Mouse (Mus musculus) monocyte, adult 2 months (primary cell): ENCODE results near the gene Tert.

Experiments
- DNase-seq, 2 experiments: peaks; one replicate each; pipeline ENCODE4 v3.0.0; 2022; ENCODE audit warnings: low spot score in 2 of 2, low read depth in 1 of 2

Gene Tert

DNA sequence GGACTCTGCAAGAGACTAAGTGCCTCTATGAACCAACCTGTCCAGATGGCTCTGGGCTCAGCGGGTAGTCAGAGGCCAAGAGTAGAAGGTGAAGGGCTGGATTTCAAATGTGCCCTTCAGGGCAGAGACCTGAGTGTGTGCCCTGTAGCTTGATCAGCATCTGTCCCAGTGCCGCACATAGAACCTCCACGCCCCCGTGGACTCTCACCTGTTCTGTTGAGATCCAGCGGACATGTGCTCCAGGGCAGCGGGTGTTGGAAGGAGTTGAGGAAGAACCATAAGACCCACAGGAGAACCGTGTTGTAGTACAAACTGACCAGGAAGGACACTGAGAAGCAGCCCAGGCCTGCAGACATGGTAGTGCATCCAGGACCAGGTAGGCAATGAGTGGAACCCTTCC is 48.5 kb downstream of the Tert start:
- DNase-seq: no peak

DNA sequence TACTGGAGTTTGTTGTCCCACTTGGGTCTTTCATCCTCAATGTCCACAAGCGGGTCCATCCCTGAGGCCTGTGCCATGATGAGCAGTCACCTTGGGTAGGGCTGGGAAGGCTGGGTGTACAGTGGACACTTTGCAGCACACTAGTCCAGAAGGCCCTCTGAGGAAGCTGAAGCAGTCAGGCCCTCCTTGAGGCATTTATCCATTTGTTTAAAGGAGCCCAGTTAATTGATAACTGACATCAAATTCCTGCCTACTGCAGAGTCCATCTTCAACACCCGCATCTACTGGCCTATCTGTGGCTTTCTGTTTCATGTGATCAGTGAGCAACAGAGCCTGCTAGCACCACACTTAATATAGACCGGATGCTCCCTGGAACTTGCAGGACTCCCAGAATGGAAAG is 51.1 kb downstream of the Tert start, which contains the start of gene Slc6a18:
Slc6a18 (minus strand) TSS at position 171 of the 400 bp plus-strand sequence.
- DNase-seq: no peak

DNA sequence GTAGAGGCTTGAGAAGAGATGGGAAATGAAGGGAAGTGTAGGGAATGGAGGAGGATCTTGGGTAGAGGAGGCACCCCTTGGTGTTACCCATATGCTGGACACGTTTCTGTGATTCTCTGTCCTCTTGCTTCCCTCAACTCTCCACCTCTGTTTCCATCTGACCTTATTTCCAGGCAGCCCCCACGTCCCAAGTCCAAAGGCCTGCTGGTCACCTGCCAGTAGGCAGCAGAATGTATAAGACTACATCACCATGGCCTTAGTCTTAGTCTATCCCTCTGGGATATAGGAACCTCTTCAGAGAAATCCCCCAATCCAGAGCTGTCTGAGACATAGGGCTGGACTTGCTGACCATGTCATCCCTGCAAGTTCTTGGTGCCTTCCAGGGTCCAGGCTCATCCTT is 52.6 kb downstream of the Tert start:
- DNase-seq: no peak

DNA sequence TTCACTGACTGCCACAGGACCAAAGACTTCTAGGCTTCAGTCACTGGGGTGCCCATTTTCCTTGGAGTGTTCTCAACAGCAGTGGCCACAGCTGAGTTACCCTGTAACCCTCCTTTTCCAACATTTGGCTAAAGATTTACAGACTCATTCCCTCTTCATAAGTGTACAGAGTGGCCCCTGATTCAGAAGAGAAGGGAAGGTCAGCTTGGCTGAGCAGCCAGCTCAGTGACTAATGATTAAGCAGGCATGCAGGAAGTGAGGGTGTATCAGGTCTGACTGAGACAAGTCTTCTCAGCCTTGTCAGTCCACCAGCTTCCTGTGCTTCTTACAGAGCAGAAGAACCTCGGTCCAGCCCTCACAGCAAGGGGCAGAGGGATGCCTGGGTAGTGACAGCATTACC is 53.7 kb downstream of the Tert start:
- DNase-seq: no peak

DNA sequence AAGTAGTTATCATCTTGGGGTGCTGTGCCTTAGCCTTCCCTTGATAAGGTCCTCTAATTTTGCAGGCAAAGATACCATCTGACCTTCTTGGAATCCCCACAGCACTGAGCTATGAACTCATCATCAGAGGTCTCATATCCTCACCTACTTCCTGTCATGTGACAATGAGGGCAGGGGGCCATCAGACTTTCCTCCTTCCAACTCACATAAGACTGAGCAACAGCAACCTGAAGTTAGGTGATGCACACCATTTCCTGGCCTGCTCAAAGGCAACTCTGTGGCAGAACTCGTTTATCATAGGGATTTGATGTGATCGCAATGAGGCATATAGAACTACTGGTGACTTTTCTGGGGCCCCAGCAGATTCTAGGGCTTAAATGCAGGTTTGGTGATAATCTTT is 55.5 kb downstream of the Tert start:
- DNase-seq: no peak

DNA sequence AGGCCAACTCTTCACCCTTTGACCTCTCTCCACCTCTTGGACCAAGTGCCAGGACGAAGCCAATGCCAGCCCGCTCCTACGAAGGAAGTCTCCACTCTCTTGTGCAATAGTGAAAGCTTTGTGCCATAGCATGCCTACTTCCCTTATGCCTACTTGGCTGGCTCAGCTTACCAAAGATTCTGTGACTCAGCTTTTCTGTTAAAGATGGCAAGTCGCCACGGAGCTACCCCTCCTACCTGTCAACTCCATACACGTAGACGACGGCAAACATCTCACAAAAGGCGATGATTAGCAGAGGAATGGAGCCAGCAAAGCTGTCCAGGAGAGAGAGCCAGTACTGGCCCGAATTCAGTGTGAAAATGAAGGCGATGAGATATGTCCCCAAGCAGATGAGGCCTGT is 57.0 kb downstream of the Tert start:
- DNase-seq: peak; percentile 11 to 35

DNA sequence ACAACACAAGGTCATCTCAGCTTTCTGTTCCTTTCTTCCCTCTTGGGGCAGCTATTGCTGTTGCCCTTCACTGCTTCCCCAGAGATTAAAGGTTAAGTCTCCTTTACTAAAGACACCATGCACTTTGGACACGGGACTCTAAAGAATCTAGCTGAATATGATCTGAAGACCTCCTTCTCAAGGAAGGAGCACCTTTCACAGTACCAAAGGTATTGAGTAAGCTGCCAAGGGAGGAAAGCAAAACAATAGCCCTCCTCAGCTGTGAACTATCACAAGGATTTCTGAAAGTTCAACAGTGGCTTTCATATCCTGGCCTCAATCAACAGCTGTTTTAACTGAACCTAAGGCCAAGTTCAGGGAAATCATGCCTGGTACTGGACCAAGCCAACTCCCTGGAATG is 57.7 kb downstream of the Tert start:
- DNase-seq: no peak

DNA sequence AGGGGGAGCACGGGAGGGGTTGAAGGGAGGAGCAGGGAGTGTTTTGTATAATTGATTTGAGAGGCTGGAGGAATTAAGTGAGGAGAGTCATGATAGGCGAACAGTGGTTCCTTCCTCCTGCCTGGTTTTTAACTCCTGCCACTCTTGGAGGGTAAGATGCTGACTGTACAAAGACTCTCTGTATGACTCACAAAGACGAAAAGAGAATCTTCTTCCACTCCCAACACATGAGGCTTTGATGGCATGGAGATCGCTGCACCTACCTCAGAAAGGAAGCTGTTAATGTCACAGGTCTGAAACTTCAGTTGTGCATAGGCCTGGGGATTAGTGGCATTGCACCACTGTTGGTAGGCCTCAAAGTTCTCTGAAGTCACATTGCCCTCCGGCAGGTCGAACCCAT is 58.8 kb downstream of the Tert start:
- DNase-seq: no peak

DNA sequence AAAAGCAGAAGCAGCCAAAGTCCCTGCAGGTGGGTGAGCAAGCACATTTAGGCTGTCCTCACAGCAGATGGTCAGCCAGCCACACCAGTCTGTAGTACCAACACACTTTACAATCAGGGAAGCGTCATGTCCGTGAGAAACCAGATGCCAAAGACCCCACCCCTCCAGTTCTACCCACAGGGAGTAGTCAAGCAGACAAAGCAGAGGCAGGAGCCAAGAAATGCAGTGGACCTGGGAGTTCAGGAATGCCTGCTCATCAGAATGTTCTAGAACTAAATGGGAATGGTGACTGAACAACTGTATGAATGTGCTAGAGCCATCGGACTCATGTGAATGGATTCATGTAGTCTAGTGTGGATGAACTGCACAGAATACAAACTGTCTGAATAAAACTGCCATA is 60.9 kb downstream of the Tert start:
- no peak for DNase-seq

DNA sequence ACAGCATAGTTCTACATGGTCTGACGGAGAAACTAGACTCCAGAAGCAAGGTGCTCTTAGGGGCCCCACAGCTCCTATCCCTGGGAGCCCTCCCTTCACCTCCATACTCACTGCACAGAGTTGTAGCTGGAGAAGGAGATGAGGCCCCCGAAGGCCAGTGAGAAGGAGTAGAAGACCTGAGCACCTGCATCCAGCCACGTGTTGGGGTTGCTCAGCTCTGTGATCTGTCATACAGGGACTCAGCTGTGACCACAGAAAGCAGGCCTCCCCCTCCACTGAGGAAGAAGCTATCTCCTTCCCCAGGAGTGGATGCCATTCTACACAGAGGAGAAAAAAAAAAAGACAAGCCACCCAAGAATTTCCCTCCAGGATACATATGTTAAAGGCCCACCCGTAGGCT is 62.2 kb downstream of the Tert start:
- no peak for DNase-seq

DNA sequence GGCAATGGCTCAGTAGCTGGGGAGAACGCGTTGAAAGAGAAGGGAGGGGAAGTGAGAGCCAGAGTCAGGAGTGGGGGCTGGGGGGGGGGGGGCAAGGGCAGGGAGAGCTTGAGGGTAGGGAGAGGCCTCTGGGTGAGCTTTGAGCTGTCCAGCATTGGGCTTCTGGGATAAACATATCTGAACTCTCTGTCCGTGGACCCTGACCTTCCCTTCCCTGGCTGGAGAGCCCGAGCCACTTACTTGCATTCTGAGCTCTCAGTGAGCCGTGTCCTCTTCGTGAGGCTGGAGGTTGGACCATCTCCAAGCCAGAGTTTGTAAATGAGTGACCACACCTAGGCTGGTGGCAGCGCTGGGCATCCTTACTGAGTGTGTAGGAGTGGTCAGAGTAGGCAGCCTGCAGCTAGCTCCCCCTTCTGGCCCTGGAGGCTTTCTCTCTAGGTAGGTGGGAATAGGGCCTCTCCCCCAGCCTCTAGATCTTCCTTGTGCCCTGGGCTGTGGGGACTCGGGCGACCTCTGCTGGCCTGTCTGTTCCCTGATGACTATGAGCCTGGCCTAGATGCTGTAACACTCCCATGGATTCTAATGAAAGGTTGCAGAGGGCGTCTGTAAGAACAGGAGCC is 65.6 kb downstream of the Tert start:
- DNase-seq: peak; percentile 28 to 31

DNA sequence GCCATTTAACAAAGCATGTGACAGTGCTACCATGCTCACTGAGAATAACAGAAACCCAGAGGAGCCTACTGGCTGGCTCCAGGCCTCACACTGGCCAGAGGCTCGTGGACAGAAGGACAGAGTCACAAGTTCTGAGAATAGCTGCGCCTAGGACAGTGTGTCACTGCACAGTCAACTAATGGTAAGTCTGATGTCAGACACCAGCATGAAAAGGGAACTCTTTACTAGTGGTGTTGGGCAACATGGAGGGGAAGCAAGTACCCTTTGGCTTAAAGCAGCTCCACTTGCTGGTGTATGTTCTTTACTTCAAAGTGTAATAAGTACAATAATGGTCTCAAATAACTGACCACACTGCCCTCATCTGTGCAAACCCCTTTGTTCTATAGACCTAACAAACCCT is 66.6 kb downstream of the Tert start:
- DNase-seq: peak in 1 of 2 experiments; percentile 12

DNA sequence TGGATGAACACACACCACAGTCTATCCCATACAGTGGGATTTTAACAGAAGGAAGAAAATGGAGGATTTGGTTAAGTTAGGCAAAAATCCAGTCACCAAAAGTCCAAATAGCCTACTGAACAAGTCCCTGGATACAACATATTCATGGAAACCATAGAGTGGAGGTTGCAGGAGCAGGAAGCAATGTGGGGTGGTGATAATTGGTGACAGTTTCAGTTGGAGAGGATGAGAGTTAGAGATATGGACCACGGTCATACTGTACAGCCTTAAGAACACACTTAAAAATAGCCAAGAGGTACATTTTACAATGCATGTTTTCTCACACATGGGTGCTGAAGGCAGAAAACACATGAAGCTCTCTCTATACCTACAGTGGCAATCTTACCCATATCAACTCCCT is 68.3 kb downstream of the Tert start:
- no peak for DNase-seq

DNA sequence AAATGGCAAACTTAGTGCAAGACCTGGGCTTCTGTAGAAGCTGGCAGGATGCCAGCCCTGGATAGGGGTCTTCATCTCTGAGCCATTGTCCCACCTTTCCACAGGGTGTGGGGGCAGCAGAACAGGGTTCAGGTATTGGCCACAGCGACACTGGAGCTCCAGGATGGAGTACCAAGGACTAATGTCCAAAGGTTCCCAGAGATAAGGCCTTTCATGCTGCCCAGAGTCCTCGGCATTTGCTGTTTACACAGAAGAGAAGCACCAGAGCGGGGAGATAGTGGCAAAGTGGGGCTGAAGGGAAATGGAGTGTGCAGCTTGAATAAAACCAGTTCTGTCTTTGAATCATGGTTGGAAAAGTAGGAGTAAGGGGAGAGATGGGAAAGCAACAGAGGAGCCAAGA is 69.8 kb downstream of the Tert start:
- no peak for DNase-seq
